Mouse (Mus musculus) kidney, postnatal 4 days (tissue): Measurements from ENCODE around the gene Gm11541.
"Not testable (repeated sequence)": the region's sequence is repeated elsewhere in the genome, so short reads cannot be mapped to it uniquely, and the experiment has no call there.

Source experiments
- DNase-seq, 2 experiments: peaks; one replicate each; pipeline ENCODE4 v3.0.0; 2021; ENCODE audit warnings: mixed read lengths in 2 of 2

Gene Gm11541

DNA sequence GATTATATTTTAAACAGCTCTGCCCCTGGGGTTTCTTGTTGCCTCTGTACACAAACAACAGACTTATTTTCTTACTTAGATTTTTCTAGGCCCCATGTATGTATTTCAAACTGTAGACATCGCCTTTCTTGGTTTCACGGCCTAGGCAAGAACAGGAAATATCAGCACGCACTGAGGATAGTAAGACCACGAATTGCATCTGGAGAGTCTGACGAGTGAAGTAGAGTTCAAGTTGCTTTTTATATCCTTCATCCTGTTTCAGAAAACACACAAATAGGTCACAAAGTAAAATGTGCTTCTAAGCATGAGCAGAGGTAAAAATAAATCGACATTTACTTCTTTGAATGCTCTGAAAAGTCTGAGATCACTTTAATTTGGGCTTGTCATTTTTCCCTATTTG, 8.8 kb downstream of the Gm11541 start:
- no peak for DNase-seq

- DNase-seq = not testable (repeated sequence)
These were observed 11.8 kb downstream of the Gm11541 start for GRCm38 (mm10) chr11:94692502-94692901.

GRCm38 (mm10) chr11:94687178-94687577, 17.1 kb downstream of the Gm11541 start:
- DNase-seq = no peak

DNA sequence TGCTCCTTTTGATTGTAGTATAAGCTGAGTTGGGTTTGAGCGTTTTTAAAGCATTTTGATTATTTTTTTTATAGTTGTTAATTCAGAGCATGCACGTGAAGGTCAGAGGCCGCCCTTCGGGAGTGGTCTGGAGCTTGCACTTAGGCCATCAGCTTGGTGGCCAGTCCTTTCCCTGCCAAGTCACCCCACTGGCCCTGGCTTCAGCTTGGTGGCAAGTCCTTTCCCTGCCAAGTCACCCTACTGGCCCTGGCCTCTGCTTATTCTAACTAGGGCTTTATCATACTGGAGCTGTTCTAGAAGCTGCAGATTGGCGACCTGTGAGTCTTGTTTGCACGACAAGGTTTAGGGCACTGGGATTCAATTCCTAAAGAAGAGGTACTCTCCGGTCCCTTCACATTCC, 21.9 kb downstream of the Gm11541 start:
- DNase-seq = no peak

- no peak for DNase-seq
These were observed 22.7 kb downstream of the Gm11541 start for GRCm38 (mm10) chr11:94681640-94682039.

- no peak for DNase-seq
These were observed 23.7 kb downstream of the Gm11541 start for GRCm38 (mm10) chr11:94680639-94681038.

- DNase-seq = no peak
These were observed 26.6 kb downstream of the Gm11541 start for GRCm38 (mm10) chr11:94677607-94678145.

- peak; percentile 93 to 96 for DNase-seq
These were observed 27.3 kb downstream of the Gm11541 start, which contains the start of gene Xylt2 for GRCm38 (mm10) chr11:94676754-94677606. Xylt2 (minus strand) TSS chr11:94677515.

DNA sequence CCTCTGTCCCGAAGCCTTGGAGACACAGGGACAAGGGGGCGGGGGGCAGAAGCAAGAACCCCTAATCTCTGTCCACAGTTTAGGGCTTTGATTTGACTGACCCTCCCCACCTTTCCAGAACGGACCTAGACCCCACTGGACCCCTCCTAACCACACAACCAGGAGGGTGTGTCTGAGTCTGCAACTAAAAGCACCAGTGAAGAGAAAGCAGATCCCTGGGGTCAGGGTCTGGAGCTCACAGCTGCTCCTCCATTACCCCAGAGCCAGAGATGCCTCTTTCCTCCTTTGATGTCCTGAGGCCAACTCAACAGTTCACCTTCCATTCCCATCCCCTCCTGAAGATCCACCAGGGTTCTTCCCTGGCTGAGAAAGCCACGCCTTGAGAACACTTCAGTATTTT, 28.0 kb downstream of the Gm11541 start:
- DNase-seq = no peak

GRCm38 (mm10) chr11:94675446-94675845, 28.9 kb downstream of the Gm11541 start:
- DNase-seq = no peak

DNA sequence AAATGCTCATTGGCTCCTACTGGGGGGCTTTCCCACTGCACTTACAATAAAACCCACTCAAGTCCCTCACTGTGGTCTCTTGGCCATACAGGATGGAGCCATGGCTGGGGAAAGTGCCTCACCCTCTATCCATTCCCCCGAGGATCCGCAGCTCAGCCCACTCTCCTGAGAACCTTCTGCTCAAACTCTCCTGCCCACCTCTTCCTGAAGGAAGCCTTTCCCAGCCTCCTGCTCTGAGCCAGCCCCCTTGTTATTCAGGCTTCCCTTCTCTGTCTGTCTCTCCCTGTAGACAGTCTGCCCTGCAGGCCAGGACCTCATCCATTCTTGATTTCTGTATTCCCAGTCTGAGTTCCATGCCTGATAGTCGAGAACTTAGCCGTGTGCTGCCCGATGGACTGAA, 29.3 kb downstream of the Gm11541 start:
- DNase-seq = no peak

DNA sequence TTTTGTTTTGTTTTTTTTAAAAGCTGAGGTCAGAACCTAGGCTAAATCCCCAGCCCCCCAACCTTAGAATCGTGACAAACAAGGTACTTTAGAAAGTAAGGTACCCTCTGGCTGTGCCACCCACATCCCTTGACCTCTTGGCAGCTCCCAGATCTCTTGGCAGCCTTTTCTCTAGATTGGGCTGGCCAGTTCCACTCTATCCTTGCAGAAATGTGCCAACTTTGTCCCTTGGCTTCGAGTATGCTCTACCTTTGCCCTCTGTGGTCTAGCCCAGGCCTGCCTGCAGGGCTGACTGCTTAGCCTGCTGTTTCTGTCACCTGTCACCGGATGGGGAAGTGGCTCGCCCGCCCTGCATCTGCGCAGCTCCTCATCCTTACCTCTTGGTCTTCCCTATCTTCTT, 39.0 kb downstream of the Gm11541 start:
- DNase-seq = no peak

GRCm38 (mm10) chr11:94661344-94661743, 43.0 kb downstream of the Gm11541 start:
- DNase-seq = no peak

DNA sequence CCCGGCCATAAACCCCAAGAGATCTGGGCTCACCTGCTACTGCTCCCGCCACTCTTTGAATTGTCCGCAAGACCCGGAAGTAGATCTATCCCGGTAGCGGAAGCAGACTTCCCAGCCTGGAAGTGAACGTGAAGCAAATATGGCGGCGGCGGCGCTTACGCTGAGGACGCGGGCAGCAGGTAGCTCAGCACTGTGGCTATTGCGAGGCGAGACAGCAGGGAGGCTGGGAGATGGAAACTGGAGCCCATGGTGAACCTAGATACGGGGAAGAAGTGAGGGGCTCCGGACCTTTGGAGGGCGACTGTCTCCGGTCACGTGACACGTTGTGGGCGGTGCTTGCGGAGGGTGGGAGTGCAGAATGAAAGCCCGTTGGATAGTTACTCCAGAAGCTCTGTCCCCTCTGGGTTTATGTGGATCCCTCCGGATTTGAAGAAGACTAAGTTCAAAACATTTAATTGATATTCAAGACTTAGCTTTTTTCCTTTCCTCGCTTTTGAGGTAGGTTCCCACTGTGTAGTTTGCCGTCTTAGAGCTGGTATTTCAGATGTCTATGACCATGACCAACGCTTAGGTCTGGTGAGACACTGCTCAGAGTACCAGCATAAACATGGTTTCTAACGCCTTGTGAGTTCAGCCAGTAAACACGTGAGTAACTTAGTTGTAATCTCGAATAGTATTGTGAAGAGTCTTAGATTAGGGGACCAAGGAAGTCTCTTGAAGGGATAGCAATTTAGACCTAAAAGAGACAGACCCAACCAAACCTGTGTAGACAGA, 50.4 kb downstream of the Gm11541 start, which contains the start of the genes Mrpl27 and Eme1:
Gene Mrpl27, plus strand, starts transcription at position 105 of the 774 bp plus-strand sequence.
Gene Eme1, minus strand, starts transcription at position 302 of the 774 bp plus-strand sequence.
- DNase-seq = peak; percentile 90 to 92

DNA sequence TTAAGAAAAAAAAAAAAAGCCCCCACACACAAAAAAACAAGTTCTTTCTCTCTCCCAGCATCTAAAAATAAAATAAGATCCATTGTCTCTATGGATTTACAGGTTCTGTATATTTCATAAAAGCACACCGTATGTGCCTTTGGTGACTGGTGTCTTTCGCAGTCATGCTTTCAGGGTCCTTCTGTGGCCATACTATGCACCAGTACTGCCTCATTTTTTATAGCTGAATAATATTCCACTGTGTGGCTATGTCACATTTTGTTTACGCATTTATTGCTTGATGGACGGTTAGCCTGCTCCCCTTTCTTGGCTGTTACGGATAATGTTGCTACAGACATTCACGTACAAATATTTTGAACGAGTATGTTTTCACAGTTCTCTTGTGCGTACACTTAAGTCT, 51.3 kb downstream of the Gm11541 start:
- DNase-seq = no peak

GRCm38 (mm10) chr11:94651241-94651640, 53.1 kb downstream of the Gm11541 start:
- not testable (repeated sequence) for DNase-seq

GRCm38 (mm10) chr11:94646457-94646856, 57.8 kb downstream of the Gm11541 start:
- DNase-seq = no peak
